Mouse (Mus musculus) heart, adult 18-20 months (tissue): ENCODE results near the gene Kpna4. TPM values are rescaled to one million over a fixed set of nuclear protein-coding genes. Genes with fewer than 3 reads are reported as not detected.

Source experiments
- DNase-seq, 2 experiments: peaks; one replicate each; pipeline ENCODE4 v3.0.0; 2021 to 2022; ENCODE audit warnings: mixed read lengths in 1 of 2
- long read RNA-seq, 2 experiments: library from polyadenylated mRNA; stranded (forward); transcript quantifications; one replicate each; pipeline ENCODE4 v2.0.0; 2021
- total RNA-seq, 2 experiments: library from RNA; stranded (reverse); gene quantifications; 2 replicates each; pipeline ENCODE4 v1.2.3; 2021

The Kpna4 gene
- total RNA-seq, result 10 to 100 TPM; 90.6 to 93.3 TPM
- long read RNA-seq, experiment 1, full-length matches to known transcripts, result 27 of 32 reads
- long read RNA-seq, experiment 1, partial matches to known transcripts, result 2 of 32 reads
- long read RNA-seq, experiment 1, other reads (novel, unspliced or antisense), result 3 of 32 reads
- long read RNA-seq, experiment 2, full-length matches to known transcripts, result 18 of 23 reads
- long read RNA-seq, experiment 2, partial matches to known transcripts, result 1 of 23 reads
- long read RNA-seq, experiment 2, other reads (novel, unspliced or antisense), result 4 of 23 reads

- DNase-seq, result peak; percentile 91 to 98
Observed at GRCm38 (mm10) chr3:69126509-69127345, at the start of gene Kpna4. TSS of gene Kpna4 (minus strand) at chr3:69127113.

GRCm38 (mm10) chr3:69175229-69175628, 48.3 kb upstream of the Kpna4 start:
- DNase-seq, result no peak

DNA sequence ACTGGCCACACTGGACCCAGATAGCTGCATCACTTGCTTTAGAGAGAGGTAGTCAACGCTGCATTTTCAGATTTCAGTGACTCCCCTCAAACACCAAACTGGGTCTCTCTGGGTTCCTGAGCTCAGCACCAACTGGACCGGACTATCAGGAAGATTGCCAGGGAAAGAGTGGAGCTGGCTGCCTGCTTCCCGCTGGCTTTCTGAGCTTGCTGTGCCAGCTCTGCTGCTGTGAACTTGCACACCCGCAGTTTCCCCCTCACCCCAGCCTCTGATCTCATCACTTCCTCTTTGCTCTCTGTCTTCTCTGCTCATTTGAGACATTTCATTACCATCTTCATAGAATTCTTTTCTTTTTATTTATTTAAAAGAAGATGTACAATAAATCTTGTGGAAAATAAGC, 44.2 kb upstream of the Kpna4 start:
- DNase-seq, result peak; percentile 13 to 33

GRCm38 (mm10) chr3:69169796-69170195, 42.9 kb upstream of the Kpna4 start:
- DNase-seq, result no peak

GRCm38 (mm10) chr3:69168724-69169123, 41.8 kb upstream of the Kpna4 start:
- DNase-seq, result no peak

- DNase-seq, result no peak
Observed at GRCm38 (mm10) chr3:69163057-69163456, 36.1 kb upstream of the Kpna4 start.

- DNase-seq, result no peak
Observed at GRCm38 (mm10) chr3:69160429-69160828, 33.5 kb upstream of the Kpna4 start.

DNA sequence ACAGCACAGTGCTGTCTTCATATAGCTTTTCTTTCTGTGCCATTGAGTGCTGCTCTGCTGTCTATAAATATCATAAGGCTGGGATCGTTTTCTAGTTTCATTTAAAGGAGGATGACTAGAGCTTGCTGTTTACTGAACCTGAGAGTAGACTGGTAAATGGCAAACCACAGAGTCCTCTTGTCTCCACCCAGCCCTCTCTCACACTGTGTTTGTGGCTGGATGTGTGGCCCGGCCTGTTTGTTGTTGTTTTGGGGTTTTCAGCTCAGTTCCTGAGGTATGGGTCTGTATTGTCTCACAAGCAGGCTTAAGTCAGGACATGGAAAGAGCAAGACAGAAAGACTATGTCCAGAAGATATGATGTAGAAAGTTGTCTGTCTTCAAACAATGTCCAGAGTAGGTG, 32.6 kb upstream of the Kpna4 start:
- no peak for DNase-seq

DNA sequence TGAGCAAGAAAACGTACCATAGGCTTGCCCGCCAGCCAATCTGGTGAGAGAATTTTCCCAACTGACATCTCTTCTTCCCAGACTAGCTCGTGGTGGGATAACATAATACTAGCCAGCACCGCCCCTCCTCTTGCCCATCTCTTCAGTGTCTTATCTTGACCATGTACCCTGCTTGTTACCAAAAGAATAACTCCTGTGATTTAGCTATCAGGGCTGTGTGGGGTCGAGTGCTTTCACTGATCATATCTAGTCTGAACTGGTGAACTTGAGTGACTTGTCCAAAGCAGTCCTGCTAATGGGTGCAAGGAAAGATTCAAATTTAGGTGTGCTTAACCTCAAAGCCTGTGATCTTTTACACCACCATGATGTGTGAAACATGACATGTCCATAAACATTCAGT, 31.0 kb upstream of the Kpna4 start:
- no peak for DNase-seq

DNA sequence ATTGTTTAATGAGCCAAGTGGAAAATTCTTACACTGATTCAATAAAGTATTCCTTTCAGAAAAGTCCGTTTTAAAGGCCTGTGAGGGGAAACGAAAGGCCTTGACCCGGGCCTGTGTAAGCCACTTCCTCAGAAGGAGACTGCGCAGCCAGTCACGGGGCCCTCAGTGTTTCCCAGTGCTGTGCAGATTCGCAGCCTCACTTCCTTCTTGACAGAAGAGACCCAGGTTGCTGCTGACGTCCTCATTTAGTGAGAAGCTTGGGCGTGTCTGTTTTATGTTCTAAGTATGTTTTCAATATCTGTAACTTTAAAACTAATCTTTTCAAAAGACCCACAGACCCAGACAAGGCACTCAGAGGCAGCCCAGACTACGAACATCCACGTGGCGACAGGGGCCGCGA, 29.6 kb upstream of the Kpna4 start:
- peak; percentile 26 to 81 for DNase-seq

DNA sequence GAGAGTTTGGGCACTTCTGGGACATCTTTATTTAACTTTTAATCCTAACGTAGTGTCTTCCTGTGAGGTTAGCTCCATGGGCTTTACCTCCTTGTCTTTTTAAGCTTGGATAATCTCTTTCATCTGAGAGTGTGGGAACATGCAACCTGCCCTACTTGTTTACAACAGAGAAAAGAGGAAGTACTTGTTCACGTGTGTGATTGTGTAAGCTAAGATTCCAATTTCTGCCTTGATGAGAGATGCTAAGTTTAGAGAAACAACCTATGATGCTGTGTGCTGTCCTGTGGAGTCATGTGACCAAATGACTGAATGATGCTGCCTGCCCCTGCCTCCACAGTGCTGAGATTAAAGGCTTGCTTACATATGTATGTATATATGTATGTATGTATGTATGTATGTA, 27.8 kb upstream of the Kpna4 start:
- no peak for DNase-seq

- DNase-seq, result no peak
Observed at GRCm38 (mm10) chr3:69150921-69151320, 24.0 kb upstream of the Kpna4 start.

DNA sequence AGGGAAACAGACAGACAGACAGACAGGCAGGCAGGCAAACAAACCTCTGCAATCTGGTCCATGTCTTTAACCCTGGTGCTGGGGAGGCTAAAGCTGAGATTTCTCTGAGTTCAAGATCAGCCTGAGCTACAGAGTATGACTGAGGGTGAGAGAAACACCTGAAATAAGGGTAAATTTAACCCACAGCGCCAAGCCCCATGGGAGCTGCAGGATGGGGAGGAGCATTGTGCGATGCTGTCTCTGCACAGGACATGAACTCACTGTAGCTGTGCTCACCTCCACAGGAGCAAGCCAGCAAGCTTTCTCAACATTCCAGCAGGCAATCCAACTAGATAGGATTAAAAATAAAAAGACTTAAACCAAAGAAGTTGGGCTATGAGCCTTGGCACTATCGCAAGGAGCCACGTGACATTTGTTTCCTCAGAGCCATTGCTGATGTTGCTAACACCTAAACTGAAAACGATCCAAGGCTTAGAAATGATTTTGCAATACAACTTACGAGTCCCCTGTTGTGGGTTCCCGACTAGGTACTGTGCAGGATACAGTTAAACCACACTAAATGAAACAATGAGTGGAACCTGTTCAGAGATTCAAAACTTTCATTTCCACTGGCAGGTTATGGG, 15.6 kb upstream of the Kpna4 start:
- peak; percentile 47 to 51 for DNase-seq

- peak; percentile 37 to 38 for DNase-seq
Observed at GRCm38 (mm10) chr3:69140851-69141250, 13.9 kb upstream of the Kpna4 start.

DNA sequence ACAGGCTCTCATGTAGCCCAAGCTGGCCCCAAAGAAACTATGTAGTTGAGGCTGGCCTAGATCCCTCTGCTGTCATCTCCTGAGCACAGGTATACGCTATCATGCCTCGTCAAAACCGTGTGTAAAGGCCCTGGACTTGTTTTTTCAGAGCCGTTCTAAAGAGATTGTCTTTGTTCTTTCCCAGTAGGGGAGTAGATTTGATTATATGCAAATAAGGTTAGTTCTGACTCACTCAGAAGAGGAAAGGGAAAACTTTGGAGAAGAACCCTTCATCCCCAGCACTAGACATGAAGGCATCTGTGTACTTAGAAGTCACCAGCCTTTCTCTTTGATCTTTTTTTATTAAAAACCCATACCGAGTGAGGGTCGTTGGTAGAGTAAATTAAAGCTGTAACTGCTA, 9.1 kb upstream of the Kpna4 start:
- DNase-seq, result no peak

DNA sequence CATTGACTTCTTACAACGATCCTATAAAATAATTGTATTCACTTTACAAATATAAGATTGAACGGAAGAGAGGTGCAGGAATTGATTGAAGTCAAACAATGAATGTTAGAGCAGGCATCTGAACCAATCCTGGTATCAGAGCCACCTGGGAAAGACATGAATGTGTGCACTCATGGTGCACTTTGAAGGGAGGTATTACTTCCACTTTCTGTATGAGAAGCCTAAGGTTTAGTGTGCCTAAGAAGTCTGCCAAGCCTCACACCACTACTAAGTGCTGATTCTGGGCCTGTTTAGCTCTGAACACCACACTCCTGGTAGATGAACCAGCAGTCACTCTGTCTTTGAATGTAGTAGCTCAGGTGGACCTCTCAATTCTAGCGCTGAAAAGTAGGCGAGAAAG, 4.1 kb upstream of the Kpna4 start:
- no peak for DNase-seq

- peak in 1 of 2 experiments; percentile 11 for DNase-seq
Observed at GRCm38 (mm10) chr3:69127693-69128092, 780 bp upstream of the Kpna4 start.

GRCm38 (mm10) chr3:69127346-69127678, 399 bp upstream of the Kpna4 start:
- no peak for DNase-seq

- DNase-seq, result peak; percentile 18 to 55
Observed at GRCm38 (mm10) chr3:69125891-69126508, 913 bp downstream of the Kpna4 start.

- DNase-seq, result no peak
Observed at GRCm38 (mm10) chr3:69125461-69125860, 1.5 kb downstream of the Kpna4 start.

DNA sequence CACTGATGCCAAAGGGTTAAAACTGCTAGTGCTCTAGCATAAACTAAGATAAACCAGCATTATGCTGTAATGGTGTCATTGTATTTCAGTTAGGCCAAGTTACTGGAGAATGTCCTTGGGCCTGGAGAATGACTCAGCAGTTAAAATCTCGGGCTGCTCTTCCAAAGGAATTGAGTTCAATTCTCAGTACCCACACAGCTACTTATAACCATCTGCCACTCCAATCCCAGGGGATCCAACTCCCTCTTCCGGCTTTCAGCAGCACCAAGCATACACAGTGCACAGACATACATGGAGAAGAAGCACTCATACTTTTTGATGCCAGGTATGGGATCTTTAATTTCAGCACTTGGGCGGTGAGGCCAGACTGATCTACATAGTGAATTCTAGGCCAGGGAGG, 8.1 kb downstream of the Kpna4 start:
- peak; percentile 30 to 51 for DNase-seq

DNA sequence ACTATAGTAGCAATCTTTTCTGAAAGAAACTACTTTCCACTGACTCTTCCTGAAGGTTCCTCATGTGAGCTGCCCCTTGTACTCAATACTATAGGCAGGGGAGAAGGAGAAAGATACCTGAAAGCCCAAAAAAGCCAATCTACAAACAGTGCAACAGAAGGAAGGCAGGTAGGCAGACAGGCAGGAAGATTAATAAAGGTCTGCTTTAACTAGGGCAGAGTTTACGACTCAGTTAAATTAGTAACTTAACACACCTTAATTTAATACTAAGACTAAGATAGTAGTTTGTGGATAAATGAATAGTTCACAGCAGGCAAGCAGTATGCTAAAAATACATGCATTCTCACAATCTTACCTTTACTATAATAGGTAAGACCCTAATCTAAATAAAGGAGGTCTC, 12.2 kb downstream of the Kpna4 start:
- DNase-seq, result no peak

DNA sequence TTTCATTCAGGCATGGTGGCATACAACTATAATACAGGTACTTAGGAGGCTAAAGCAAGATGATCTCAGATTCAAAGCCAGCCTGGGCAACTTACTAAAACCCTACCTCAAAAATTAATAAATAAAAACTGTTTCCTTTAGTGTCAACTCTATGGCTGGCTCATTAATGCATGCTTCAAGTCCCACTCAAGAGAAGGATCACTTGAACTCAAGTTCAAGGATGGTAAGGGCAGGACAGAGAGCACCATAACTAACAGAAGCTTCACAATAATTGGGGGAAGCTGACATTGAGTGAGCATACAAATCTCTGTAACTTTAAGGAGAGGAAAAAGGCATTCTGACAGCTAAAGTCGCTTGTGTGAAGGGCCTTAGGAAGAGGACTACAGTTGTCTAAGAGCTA, 13.0 kb downstream of the Kpna4 start:
- DNase-seq, result no peak
